Mouse (Mus musculus): ENCODE results near the gene Irgm1.

GRCm38 (mm10) chr11:48816281-48816781 is 55.2 kb downstream of the Irgm1 start:
- no peak for TF ChIP-seq CTCF (IDR thresholded peaks at IDR 0.05; ENCODE audit: low read depth, low read length)
- no peak for TF ChIP-seq POLR2A (IDR thresholded peaks at IDR 0.05; ENCODE audit: insufficient read depth, low read length)

Measured in ES-Bruce4 (cell line).